Mouse (Mus musculus): ENCODE results near the gene Ttbk1. TPM values are rescaled to one million over a fixed set of nuclear protein-coding genes. Genes with fewer than 3 reads are reported as not detected.
"Not testable (repeated sequence)": the region's sequence is repeated elsewhere in the genome, so short reads cannot be mapped to it uniquely, and the experiment has no call there.

Ttbk1 gene
- polyA plus RNA-seq, 1 experiment from 2014 or later, result 0.06 TPM

GRCm38 (mm10) chr17:46503847-46504638, 16.6 kb upstream of the Ttbk1 start:
- H3K27ac ChIP-seq, result no peak overlapping the region
- no peaks in the 10 kb centered on the region for H3K27me3 ChIP-seq
- 74% methylated on average over 14 of the region's 14 CpGs for WGBS
- no peak overlapping the region for H3K4me3 ChIP-seq
- H3K9me3 ChIP-seq, result no peaks in the 10 kb centered on the region
- peaks cover 18% of the 10 kb centered on the region for H3K36me3 ChIP-seq
- no peaks in the 10 kb centered on the region for H3K4me1 ChIP-seq
- no peak overlapping the region for H3K9ac ChIP-seq
- ATAC-seq (ENCODE audit: insufficient number of reproducible peaks, low FRiP score, low TSS enrichment, low read depth), result no peak
- no peak overlapping the region for H3K4me2 ChIP-seq

- Histone ChIP-seq H3K36me3 (peaks cover 16% of the 10 kb centered on the region), H3K9ac (no peak overlapping the region), H3K4me3 (no peak overlapping the region), H3K4me1 (0 out of 2 replicates have a peak, but pooled peaks cover 4% of the 10 kb centered on the region), H3K27ac (no peak overlapping the region), H3K27me3 (no peaks in the 10 kb centered on the region), H3K4me2 (no peak overlapping the region), H3K9me3 (no peaks in the 10 kb centered on the region)
- 82% methylated on average over 2 of the region's 2 CpGs for WGBS
- no peak for ATAC-seq (ENCODE audit: insufficient number of reproducible peaks, low FRiP score, low TSS enrichment, low read depth)
Observed at GRCm38 (mm10) chr17:46502775-46503174, 15.3 kb upstream of the Ttbk1 start.

DNA sequence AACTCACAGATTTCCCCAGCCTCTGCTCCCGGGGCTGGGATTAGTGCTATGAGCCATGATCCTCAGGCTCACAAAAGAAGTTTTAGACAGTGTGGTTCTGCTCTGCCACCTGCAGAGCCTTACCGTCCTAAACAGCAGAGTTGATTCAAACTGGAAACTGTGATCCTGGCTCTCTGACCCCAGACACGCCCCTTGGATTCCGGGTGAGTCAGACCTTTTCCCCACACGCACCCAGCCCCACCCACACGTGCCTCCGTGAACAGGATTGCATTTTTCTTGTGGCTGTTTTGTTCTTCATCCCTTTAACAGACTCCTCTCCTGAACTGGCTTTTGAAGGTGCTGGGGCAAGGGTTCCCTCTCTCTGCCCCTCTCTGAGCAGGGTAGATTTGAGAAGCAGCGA, 10.5 kb upstream of the Ttbk1 start:
- no peak overlapping the region for H3K27ac ChIP-seq
- 72% methylated on average over 8 of the region's 8 CpGs for WGBS
- peaks cover 10% of the 10 kb centered on the region; the same call in 1 of the 2 replicates for H3K27me3 ChIP-seq
- peaks cover 12% of the 10 kb centered on the region for H3K4me1 ChIP-seq
- H3K4me2 ChIP-seq, result no peak overlapping the region
- H3K36me3 ChIP-seq, result peaks cover 10% of the 10 kb centered on the region; the same call in 1 of the 2 replicates
- no peak overlapping the region for H3K9ac ChIP-seq
- ATAC-seq (ENCODE audit: insufficient number of reproducible peaks, low FRiP score, low TSS enrichment, low read depth), result no peak
- H3K9me3 ChIP-seq, result no peaks in the 10 kb centered on the region
- H3K4me3 ChIP-seq, result no peak overlapping the region

- Histone ChIP-seq H3K9ac (peak within 1 kb of the TSS; percentile 62), H3K4me1 (peaks cover 12% of the 10 kb centered on the region), H3K27me3 (peaks cover 14% of the 10 kb centered on the region; the same call in 1 of the 2 replicates), H3K27ac (no peak within 1 kb of the TSS), H3K9me3 (no peaks in the 10 kb centered on the region), H3K4me2 (peak within 1 kb of the TSS; percentile 90), H3K4me3 (peak within 1 kb of the TSS; percentile 56), H3K36me3 (peaks cover 10% of the 10 kb centered on the region; the same call in 1 of the 2 replicates)
- WGBS, result under 1% methylated on average over 44 of the region's 44 CpGs
- ATAC-seq (ENCODE audit: insufficient number of reproducible peaks, low FRiP score, low TSS enrichment, low read depth), result peak; percentile 84
Observed at GRCm38 (mm10) chr17:46496623-46497434, 9.4 kb upstream of the Ttbk1 start, which contains the start of gene Dnph1. Dnph1 (plus strand) TSS chr17:46496711.

- H3K4me2 ChIP-seq; ATAC-seq (ENCODE audit: insufficient number of reproducible peaks, low FRiP score, low TSS enrichment, low read depth); H3K4me3 ChIP-seq; H3K9ac ChIP-seq; H3K9me3 ChIP-seq; H3K27ac ChIP-seq: not testable (repeated sequence)
- Histone ChIP-seq H3K27me3 (peaks cover 14% of the 10 kb centered on the region; the same call in 1 of the 2 replicates), H3K36me3 (peaks cover 10% of the 10 kb centered on the region; the same call in 1 of the 2 replicates), H3K4me1 (peaks cover 12% of the 10 kb centered on the region)
Observed at GRCm38 (mm10) chr17:46496081-46496480, 8.6 kb upstream of the Ttbk1 start.

- no peak overlapping the region for H3K9ac ChIP-seq
- no peaks in the 10 kb centered on the region for H3K9me3 ChIP-seq
- ATAC-seq (ENCODE audit: insufficient number of reproducible peaks, low FRiP score, low TSS enrichment, low read depth), result 0 out of 2 replicates have a peak, but pooled peaks have one; percentile 25
- 78% methylated on average over 5 of the region's 5 CpGs for WGBS
- no peak overlapping the region for H3K27ac ChIP-seq
- peaks cover 8% of the 10 kb centered on the region; the same call in 1 of the 2 replicates for H3K36me3 ChIP-seq
- H3K4me2 ChIP-seq, result no peak overlapping the region
- H3K27me3 ChIP-seq, result peaks cover 14% of the 10 kb centered on the region; the same call in 1 of the 2 replicates
- H3K4me3 ChIP-seq, result no peak overlapping the region
- H3K4me1 ChIP-seq, result peaks cover 12% of the 10 kb centered on the region
Observed at GRCm38 (mm10) chr17:46495486-46495885, 8.0 kb upstream of the Ttbk1 start.

DNA sequence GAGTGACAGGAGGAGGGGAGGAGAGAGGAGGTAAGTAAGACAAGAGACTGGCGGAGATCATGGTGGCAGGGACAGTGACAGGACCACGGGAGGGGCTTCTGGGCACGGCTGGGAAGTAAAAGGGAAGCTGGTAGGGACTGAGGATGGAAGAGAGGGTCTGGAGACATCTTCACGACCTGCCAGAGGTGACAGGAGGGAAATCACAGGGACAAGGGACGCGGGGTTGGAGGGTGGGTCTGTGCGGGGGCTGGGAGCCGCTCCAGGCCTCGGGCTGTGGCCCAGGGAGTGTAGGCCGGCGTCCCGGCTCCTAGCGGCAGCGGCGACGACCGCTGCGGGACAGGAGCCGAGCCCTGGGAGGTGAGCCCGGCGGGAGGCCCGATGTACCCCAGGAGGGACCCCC, 480 bp downstream of the Ttbk1 start:
- Histone ChIP-seq H3K27me3 (peaks cover 74% of the 10 kb centered on the region), H3K9ac (0 out of 2 replicates have a peak overlapping the region, but pooled peaks have one; percentile 14), H3K36me3 (no peaks in the 10 kb centered on the region), H3K9me3 (no peaks in the 10 kb centered on the region), H3K27ac (no peak overlapping the region), H3K4me1 (peaks cover 15% of the 10 kb centered on the region), H3K4me2 (peak overlapping the region; percentile 66), H3K4me3 (peak overlapping the region; percentile 39)
- 1% methylated on average over 22 of the region's 22 CpGs for WGBS
- no peak; the same call in 1 of the 2 replicates for ATAC-seq (ENCODE audit: insufficient number of reproducible peaks, low FRiP score, low TSS enrichment, low read depth)

DNA sequence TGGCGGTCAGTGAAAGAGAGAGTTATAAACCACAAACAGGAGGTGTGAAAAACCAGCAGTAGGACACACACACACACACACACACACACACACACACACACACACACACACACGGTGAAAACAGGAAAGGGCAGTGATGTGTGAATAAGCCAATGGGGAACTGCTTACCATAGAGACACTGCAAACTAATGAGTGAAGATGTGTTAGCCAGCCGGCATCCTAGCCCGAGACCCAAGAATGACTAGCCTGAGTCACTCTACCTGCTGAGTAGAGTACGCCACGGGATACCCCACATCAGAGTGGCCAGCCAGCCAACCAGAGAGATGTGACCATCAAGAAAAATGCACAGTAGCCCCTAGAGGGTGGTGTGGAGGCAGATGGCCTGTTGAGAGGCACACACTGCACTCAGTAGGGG, 3.0 kb downstream of the Ttbk1 start:
- H3K4me2 ChIP-seq, result no peak overlapping the region
- WGBS, result 10% methylated on average over 6 of the region's 6 CpGs

DNA sequence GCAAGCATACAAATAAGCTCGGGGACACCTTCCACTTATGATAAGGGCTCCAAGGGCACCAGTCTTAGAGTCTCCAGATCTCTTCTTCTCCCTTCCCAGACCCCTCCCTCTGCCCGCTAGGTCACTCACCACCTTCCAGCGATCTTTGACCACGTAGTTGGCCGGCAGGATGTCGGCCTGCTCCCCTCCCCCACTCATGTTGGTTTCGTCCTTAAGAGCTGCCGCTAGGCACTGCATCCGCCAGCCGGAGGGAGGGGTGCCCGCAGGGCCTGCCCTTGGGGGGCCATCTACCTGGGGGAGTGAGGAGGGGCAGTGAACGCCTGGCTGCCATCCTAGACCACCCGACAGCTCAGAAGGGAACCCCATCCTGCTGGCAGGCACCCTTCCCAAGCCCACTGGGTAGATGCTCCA, 3.4 kb downstream of the Ttbk1 start:
- no peaks in the 10 kb centered on the region for H3K36me3 ChIP-seq
- H3K27ac ChIP-seq, result no peak overlapping the region
- ATAC-seq (ENCODE audit: insufficient number of reproducible peaks, low FRiP score, low TSS enrichment, low read depth), result no peak
- H3K27me3 ChIP-seq, result peaks cover 84% of the 10 kb centered on the region
- H3K9ac ChIP-seq, result no peak overlapping the region
- H3K9me3 ChIP-seq, result no peaks in the 10 kb centered on the region
- H3K4me1 ChIP-seq, result peaks cover 15% of the 10 kb centered on the region
- H3K4me3 ChIP-seq, result peak overlapping the region; percentile 23
- 2% methylated on average over 13 of the region's 13 CpGs for WGBS
- H3K4me2 ChIP-seq, result peak overlapping the region; percentile 42

More for the DNA sequence above, 3.0 kb downstream of the Ttbk1 start:
- H3K36me3 ChIP-seq, result no peaks in the 10 kb centered on the region
- H3K9me3 ChIP-seq, result no peaks in the 10 kb centered on the region
- no peak overlapping the region for H3K9ac ChIP-seq
- no peak overlapping the region for H3K4me3 ChIP-seq
- H3K27ac ChIP-seq, result no peak overlapping the region
- H3K27me3 ChIP-seq, result peaks cover 86% of the 10 kb centered on the region
- no peak for ATAC-seq (ENCODE audit: insufficient number of reproducible peaks, low FRiP score, low TSS enrichment, low read depth)
- peaks cover 15% of the 10 kb centered on the region for H3K4me1 ChIP-seq

DNA sequence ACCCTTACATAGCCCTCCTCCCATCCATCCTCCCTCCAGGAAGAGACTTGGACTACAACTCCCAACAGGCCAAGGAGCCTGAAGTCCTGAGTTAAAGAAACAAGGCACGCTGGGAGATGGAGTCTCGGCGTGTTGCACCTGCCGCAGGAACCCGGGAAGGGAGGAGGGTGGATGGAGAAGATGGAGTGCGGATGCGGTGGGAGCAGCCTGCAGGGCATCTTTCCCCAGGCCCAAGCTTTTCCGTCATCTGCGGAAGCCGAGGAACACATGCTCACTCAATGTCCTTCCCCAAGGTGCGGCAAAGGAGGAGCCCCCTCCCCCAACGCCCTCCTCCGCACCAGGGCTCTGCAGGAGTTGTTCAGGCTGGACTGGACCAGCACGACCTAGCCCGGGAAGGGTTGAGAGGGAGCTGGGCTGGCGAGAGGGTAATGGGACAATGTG, 3.9 kb downstream of the Ttbk1 start:
- H3K4me1 ChIP-seq, result peaks cover 15% of the 10 kb centered on the region
- peak overlapping the region; percentile 42 for H3K4me2 ChIP-seq
- H3K27me3 ChIP-seq, result peaks cover 79% of the 10 kb centered on the region
- no peaks in the 10 kb centered on the region for H3K36me3 ChIP-seq
- H3K9me3 ChIP-seq, result no peaks in the 10 kb centered on the region
- H3K27ac ChIP-seq, result no peak overlapping the region
- WGBS, result under 1% methylated on average over 16 of the region's 16 CpGs
- peak overlapping the region; percentile 23 for H3K4me3 ChIP-seq
- ATAC-seq (ENCODE audit: insufficient number of reproducible peaks, low FRiP score, low TSS enrichment, low read depth), result no peak
- H3K9ac ChIP-seq, result no peak overlapping the region

GRCm38 (mm10) chr17:46477286-46477685, 10.2 kb downstream of the Ttbk1 start:
- WGBS, result 87% methylated on average over 15 of the region's 15 CpGs
- Histone ChIP-seq H3K9ac (no peak overlapping the region), H3K4me1 (no peaks in the 10 kb centered on the region), H3K9me3 (no peaks in the 10 kb centered on the region), H3K27me3 (peaks cover 25% of the 10 kb centered on the region; the same call in 1 of the 2 replicates), H3K36me3 (no peaks in the 10 kb centered on the region), H3K27ac (no peak overlapping the region), H3K4me2 (no peak overlapping the region), H3K4me3 (no peak overlapping the region)
- no peak for ATAC-seq (ENCODE audit: insufficient number of reproducible peaks, low FRiP score, low TSS enrichment, low read depth)

Measured in limb, embryonic 15.5 days (tissue).